Mouse (Mus musculus) CD4-positive helper T cell, adult 2 months (primary cell): ENCODE measurements around the gene Casz1.

Source experiments
- DNase-seq: peaks from one replicate; pipeline ENCODE4 v3.0.0-alpha.2; 2012; ENCODE audit warnings: low read depth, missing footprints, low spot score

Casz1 gene

GRCm38 (mm10) chr4:148804137-148804779 is at the start of gene Casz1:
Gene Casz1 (plus strand): TSS chr4:148804429.
- DNase-seq: no peak

- no peak for DNase-seq
Measured at GRCm38 (mm10) chr4:148758863-148759262, 45.4 kb upstream of the Casz1 start.

- DNase-seq: no peak
Measured at GRCm38 (mm10) chr4:148760152-148760551, 44.1 kb upstream of the Casz1 start.

GRCm38 (mm10) chr4:148766021-148766775 is 38.0 kb upstream of the Casz1 start:
- no peak for DNase-seq

- no peak for DNase-seq
Measured at GRCm38 (mm10) chr4:148767655-148768305, 36.4 kb upstream of the Casz1 start.

GRCm38 (mm10) chr4:148768649-148769048 is 35.6 kb upstream of the Casz1 start:
- no peak for DNase-seq

GRCm38 (mm10) chr4:148770582-148771408 is 33.4 kb upstream of the Casz1 start:
- DNase-seq: no peak

GRCm38 (mm10) chr4:148771409-148771929 is 32.8 kb upstream of the Casz1 start:
- no peak for DNase-seq

GRCm38 (mm10) chr4:148772658-148773057 is 31.6 kb upstream of the Casz1 start:
- no peak for DNase-seq

- DNase-seq: no peak
Measured at GRCm38 (mm10) chr4:148774036-148774435, 30.2 kb upstream of the Casz1 start.

- no peak for DNase-seq
Measured at GRCm38 (mm10) chr4:148775476-148776269, 28.6 kb upstream of the Casz1 start.

- DNase-seq: no peak
Measured at GRCm38 (mm10) chr4:148780097-148780621, 24.1 kb upstream of the Casz1 start.

GRCm38 (mm10) chr4:148781516-148781915 is 22.7 kb upstream of the Casz1 start:
- DNase-seq: no peak

GRCm38 (mm10) chr4:148782880-148783279 is 21.3 kb upstream of the Casz1 start:
- DNase-seq: no peak

- DNase-seq: no peak
Measured at GRCm38 (mm10) chr4:148783760-148784159, 20.5 kb upstream of the Casz1 start.

- DNase-seq: no peak
Measured at GRCm38 (mm10) chr4:148785053-148785567, 19.1 kb upstream of the Casz1 start.

- DNase-seq: no peak
Measured at GRCm38 (mm10) chr4:148785995-148786394, 18.2 kb upstream of the Casz1 start.

- DNase-seq: no peak
Measured at GRCm38 (mm10) chr4:148790940-148791339, 13.3 kb upstream of the Casz1 start.

- no peak for DNase-seq
Measured at GRCm38 (mm10) chr4:148795038-148795437, 9.2 kb upstream of the Casz1 start.
